Mouse (Mus musculus) left cerebral cortex, adult 18-20 months (tissue): ENCODE measurements around the gene Gm45837. TPM values are rescaled to one million over a fixed set of nuclear protein-coding genes. Genes with fewer than 3 reads are reported as not detected.

Experiments
- DNase-seq, 2 experiments: peaks; one replicate each; pipeline ENCODE4 v3.0.0; 2021 to 2022; ENCODE audit warnings: low spot score in 2 of 2, mixed read lengths in 1 of 2
- total RNA-seq, 2 experiments: library from RNA; stranded (reverse); gene quantifications; 2 replicates each; pipeline ENCODE4 v1.2.3; 2021

Gm45837 gene
- total RNA-seq, 2 experiments from 2014 or later, result 1.3 TPM; not detected in 1

- DNase-seq, result no peak
Measured at GRCm38 (mm10) chr7:101463665-101464271, 53.1 kb downstream of the Gm45837 start.

GRCm38 (mm10) chr7:101464927-101465326 is 54.2 kb downstream of the Gm45837 start:
- no peak for DNase-seq

DNA sequence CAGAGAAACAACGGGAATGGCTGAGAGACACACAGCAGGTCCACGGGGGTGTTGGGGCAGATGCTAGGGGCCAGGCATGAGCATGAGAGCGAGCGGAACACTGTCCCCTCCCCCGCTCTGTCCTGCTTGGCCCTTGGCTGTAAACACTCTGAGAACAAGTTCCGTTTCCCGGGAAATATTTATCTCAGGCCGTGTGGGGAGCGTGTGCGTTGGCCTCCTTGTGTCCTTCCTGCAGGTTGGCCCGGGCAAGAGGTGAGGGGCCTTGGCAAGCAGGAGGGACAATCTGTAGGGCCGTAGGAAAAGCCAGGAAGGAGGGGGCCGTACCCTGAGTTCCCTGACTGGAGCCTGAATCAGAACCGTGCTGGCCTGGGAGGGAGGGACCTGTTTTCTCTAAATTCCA is 54.7 kb downstream of the Gm45837 start:
- no peak for DNase-seq

GRCm38 (mm10) chr7:101465850-101466580 is 55.3 kb downstream of the Gm45837 start:
- DNase-seq, result no peak

- no peak for DNase-seq
Measured at GRCm38 (mm10) chr7:101466581-101467081, 55.9 kb downstream of the Gm45837 start.

DNA sequence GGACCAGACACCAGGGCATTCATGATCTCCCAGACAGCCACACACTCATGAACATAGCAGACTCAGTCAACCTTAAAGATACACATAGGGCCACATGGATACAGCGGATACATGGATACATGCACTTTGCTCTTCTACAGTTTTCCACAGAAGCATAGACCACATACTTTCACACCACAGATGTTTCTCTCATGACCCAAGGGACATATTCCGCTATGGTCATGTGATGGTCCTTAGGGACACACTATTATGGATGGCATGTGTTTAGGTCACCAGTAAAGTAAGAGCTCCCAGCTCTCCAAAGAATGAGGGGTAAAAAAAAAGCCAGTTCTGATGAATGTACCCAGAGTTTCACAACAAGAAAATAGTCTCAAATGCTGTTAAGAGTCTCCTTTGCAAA is 60.7 kb downstream of the Gm45837 start:
- no peak for DNase-seq

DNA sequence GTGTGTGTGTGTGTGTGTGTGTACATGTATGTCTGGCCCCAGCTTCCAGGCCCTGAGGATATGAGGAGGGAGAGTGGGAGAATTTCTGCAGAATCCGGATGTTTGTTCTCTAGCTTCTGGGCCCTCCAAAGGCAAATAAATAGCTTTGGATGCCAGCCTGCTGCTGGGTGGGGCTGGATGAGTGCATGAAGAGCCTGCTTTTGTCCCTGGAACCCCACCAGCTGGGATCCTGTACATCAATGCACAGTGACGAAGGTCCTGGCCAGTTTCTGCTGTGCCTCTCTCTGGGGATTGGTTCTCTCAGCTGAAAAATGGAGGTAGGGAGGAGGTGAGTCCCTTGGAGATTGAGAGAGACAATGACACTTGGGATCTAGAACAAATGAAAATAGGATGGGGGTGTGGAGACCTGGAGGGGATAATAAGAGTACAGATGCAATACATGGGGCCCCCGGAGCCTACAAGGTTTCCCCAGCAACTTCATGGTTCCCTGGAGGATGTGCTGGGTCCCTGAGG is 61.3 kb downstream of the Gm45837 start:
- no peak for DNase-seq

DNA sequence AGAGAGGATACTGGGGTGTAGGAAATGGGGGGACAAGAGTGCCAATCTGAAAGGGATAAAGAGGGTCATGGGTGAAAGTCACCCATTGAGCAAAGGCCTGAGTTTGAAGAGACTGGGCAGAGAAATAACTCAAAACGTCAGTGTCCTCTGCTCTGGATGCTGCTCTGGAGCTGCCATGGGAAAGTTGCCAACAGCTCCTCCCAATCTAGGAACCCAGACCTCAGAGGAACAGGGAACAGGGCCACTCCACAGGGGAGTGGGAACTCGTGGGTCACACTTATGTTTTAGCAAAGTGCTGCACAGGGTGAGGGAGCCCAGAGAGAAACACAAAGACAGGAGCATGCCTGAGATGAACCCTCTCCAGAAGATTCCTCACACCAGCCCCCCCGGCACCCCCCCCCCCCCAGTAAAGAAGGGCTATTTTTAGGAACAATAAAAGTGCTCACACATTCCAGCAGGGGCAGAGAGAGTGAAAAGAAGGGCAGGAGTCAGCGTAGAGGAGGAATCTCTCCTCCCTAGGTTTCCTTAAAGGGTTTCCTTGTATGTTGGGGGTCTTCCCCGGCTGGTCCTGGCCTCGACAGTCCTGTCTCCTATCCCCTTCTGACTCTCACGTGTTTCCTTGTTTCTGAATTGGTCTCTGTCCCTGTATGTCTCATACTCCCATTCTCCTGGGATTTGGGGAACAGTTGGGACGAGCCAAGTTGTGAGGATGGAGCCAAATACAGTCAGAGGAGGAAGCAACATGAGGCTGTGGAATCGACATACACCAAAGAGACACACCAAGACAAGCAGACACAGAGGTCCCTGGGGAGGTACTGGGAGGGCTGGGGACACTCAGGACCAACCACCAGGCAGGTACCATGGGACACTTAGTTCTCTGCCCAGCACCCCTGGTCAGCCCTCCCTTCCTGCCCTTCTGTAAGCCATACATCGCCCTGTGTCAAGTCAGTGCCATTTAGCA is 62.2 kb downstream of the Gm45837 start:
- DNase-seq, result no peak

DNA sequence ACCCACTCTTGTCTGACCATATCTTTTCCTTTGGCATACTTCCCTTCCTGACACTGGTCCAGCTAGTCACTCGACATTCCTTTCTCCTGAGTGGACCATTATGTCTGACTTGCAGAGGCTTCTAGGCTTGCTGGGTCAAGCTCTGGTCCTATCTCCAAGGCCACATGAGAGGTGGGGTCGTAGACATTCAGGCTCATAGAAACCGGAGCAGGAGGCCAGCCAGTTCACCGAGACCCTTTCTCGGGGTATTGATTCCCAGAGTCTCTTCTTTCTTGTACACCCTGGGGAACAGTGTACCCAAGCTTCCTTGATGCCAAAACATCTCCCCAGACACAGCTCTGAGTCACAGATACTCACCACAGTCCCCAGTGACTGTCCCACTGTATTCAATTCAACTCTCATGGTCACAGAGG is 63.7 kb downstream of the Gm45837 start:
- DNase-seq, result no peak

DNA sequence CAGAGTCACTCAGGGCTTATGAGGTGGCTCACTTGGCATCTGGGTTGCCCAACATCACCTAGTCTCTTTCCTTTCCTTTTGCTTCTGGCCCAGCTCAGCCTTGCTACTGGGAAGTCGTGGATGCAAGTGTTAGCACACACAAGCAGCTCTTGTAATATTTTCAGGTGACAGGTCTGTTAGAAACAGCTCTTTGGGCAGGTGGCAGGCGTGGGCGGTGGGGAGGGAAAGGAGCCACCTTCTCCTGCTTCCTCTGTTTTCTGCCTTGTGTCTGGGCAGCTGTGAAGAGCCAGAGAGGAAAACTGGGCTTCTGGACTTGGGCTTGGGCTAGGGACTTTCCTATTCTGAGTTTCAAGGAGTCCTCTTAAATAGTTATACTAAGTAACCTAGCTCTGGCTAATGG is 65.3 kb downstream of the Gm45837 start:
- no peak for DNase-seq

GRCm38 (mm10) chr7:101476493-101476892 is 65.8 kb downstream of the Gm45837 start:
- no peak for DNase-seq

- no peak for DNase-seq
Measured at GRCm38 (mm10) chr7:101477200-101477599, 66.5 kb downstream of the Gm45837 start.

DNA sequence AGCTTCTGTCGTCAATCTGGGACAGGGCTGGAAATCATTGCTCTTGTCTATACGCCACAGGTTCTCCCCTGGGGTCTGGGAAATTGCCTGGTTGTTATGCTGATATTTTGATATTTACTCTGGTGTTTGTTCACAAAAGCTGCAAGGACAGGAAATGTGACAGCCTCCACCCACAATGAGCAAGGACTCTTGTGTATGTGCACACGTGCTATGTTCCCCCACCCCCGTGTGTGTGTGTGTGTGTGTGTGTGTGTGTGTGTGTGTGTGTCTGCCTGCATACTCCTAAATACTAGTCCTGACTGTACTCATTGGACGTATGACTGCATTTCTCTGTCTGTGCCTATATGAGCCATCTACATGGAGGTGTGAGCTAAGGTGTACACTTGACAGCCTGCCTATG is 67.4 kb downstream of the Gm45837 start:
- DNase-seq, result no peak

DNA sequence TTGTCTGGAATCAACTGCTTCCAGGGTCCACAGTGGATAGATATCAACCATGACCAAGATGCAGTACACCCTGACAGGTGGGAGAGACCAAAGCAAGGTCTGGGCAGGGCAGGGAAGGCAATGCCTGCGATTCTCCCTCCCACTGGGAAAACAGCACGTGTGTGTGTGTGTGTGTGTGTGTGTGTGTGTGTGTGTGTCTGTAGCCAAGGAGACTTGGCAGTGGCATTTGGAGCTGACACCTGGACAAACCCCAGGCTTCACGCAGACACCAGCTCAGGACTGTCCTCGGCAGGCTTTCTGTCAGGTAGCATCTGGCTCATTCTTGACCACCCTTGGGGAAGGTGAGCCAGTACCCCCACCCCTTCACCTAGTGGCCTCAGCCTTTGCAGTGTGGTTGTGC is 69.2 kb downstream of the Gm45837 start:
- DNase-seq, result no peak

- no peak for DNase-seq
Measured at GRCm38 (mm10) chr7:101480671-101481070, 70.0 kb downstream of the Gm45837 start.

- DNase-seq, result no peak
Measured at GRCm38 (mm10) chr7:101481872-101482498, 71.3 kb downstream of the Gm45837 start.

DNA sequence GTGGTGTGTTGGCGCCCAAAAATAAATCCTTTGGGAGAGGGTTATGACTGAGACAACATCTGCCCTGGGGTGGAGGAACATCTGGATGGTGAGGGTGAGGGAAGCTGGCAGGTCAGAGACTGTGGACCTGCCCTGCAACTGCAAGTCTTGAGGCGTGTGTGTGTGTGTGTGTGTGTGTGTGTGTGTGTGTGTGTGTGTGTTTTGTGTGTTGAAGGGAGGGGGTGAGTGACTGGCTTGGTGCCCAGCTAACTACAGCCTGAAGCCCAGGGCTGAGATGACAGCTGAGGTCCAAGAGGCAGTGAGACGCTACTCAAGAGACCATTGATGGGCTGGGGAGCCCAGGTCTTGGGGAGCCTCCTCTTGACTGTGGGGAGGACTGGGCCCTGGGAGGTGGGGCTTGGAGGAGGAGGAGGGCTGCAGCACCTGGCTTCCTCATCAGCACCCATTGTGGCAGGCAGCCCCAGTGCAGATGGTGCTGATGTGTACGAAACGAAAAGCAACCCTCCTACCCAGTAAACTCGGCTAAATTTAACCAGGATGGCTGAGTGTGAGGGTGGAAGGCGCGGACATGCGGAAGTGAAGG is 71.9 kb downstream of the Gm45837 start:
- DNase-seq, result peak; percentile 59 to 70

GRCm38 (mm10) chr7:101483498-101484115 is 72.9 kb downstream of the Gm45837 start:
- no peak for DNase-seq

DNA sequence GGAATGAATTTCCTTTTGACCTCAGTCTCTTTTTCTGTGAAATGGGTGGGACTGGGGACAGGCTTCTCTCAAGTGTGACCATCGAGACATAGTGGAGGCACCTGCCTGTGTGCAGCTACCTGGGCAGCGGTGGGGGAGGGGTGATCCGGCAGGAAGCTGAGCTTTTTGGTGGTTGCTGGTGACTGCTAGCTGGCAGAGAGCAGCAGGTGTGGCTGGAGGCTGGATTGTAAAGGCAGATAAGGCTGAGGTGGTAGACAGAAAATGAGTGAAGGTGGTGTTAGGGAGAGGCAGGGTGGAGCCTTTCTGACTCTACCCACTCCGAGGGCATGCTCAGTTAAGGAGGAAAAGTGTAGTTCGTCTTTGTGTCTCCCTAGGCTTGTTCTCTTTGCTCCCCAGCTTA is 76.4 kb downstream of the Gm45837 start:
- no peak for DNase-seq

DNA sequence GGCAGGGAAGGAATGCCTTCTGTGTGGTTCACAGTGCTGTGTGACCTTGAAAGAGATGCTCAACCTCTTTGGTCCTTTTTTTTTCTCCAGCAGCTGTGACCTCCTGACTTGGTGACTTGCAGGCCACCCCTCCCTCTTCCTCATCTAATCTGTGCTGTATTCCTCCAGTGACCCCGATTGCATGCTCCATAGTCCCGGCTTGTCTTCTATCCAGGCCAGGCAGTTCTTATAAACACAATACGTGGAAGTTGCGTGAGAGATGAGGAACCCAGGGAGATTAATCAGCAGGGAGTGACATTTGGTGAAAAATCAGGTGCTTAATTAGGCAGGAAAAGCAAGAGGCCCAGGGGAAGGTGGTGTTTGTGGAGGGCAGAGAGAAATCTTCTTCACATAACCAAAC is 80.3 kb downstream of the Gm45837 start:
- no peak for DNase-seq
